Mouse (Mus musculus) inflammation-experienced regulatory T-cells, adult 6 months (primary cell): ENCODE results near the gene Smr3a. TPM values are rescaled to one million over a fixed set of nuclear protein-coding genes. Genes with fewer than 3 reads are reported as not detected.

Experiments used
- ATAC-seq: one replicate; pipeline ENCODE4 v1.8.0; 2017
- polyA plus RNA-seq, 3 experiments: library from polyadenylated mRNA; unstranded; fragments of 100-300 nt; shearing (Covaris generic); gene quantifications; one replicate each; pipeline ENCODE4 v1.2.1; 2017

Smr3a gene
- not detected for polyA plus RNA-seq

- ATAC-seq = no peak
Observed at GRCm38 (mm10) chr5:88002249-88002648, at the start of gene Smr3a. Gene Smr3a, plus strand, starts transcription at chr5:88002549.

DNA sequence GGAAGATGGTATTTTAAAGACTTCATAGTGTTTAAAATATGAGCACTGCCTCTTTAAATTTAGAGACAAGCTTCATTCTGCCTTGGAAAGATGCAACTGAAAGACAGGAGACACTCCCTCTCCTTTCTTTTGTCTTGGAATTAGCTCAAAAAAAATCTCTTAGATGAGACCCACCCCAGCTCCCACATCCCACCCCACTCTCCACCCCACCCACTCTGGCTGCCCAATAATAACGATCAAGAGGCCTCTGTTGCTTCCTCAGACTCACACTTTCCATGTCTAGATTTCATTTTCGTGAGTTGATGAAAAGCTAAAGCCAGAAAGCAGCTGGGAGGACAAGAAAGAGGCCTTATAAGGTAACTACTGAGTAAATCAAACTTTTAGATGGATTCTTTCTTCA is 33.1 kb upstream of the Smr3a start, which contains the start of the genes 2310003L06Rik and Gm28434:
TSS of gene 2310003L06Rik (plus strand) at position 259 of the 400 bp plus-strand sequence.
TSS of gene Gm28434 (plus strand) at position 317 of the 400 bp plus-strand sequence.
- no peak for ATAC-seq

- ATAC-seq = no peak
Observed at GRCm38 (mm10) chr5:87979139-87979538, 23.2 kb upstream of the Smr3a start, which contains the start of gene Cabs1. Gene Cabs1, plus strand, starts transcription at chr5:87979439.

DNA sequence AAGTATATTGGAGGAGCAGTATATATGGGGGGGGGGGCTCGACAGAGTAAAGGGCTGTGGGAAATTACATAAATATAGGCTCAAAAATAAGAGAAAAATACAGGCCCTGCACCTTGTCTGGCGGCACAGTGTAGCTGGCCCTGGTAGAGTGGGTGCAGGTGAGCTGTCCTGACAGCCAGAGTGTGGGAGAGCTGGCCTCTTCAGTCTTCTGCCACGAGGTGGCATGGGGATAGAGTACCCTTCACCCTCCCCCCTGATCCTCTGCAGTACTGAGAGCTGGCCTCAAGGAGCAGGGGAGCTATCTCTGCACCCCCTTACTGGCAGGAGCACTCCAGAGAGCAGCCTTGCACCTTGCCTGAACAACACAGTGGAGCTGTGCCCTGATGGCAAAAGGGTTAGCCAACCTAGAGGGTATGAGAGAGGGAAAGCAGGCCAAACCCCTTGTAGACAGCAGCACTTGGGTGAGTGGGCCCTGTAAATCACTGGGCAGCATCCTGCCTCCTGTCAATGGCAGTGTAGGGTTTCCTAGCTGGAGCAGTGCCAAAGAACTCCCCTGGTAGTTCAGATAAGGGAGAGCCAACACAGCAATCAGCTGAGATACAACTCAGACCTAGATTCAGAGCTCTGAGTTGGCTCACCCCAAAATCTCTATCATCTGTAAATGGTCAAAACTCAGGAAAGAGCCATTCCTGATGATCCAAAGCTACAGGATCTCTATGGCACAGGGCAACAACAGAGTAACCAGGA is 19.7 kb upstream of the Smr3a start:
- no peak for ATAC-seq

GRCm38 (mm10) chr5:88005241-88005640 is 2.9 kb downstream of the Smr3a start:
- no peak for ATAC-seq

Other genes starting within 250 kb of the Smr3a start
- not detected for gene Csn1s2a, start 228.0 kb upstream of the Smr3a start, polyA plus RNA-seq
- under 1 TPM in 1 of 3 experiments, not detected in 2; 0.43 TPM for gene Csn1s2b, start 194.5 kb upstream of the Smr3a start, polyA plus RNA-seq
- gene Prr27, start 176.9 kb upstream of the Smr3a start, polyA plus RNA-seq = not detected
- not detected for gene Odam, start 117.5 kb upstream of the Smr3a start, polyA plus RNA-seq
- not detected for gene Csn3, start 77.0 kb upstream of the Smr3a start, polyA plus RNA-seq
- not detected for gene 2310003L06Rik, start 33.1 kb upstream of the Smr3a start, polyA plus RNA-seq
- not detected for gene Gm28434, start 33.0 kb upstream of the Smr3a start, polyA plus RNA-seq
- not detected for gene Cabs1, start 23.1 kb upstream of the Smr3a start, polyA plus RNA-seq
- not detected for gene Smr2, start 84.0 kb downstream of the Smr3a start, polyA plus RNA-seq
- not detected for gene Gm11116, start 109.0 kb downstream of the Smr3a start, polyA plus RNA-seq
- not detected for gene Gm11115, start 151.6 kb downstream of the Smr3a start, polyA plus RNA-seq